Mouse (Mus musculus) E14TG2a.4 (cell line): ENCODE measurements at regions not wholly inside any gene's neighbourhood (a gene's known extent, or its start where the extent isn't known, plus 50 kb on each side); places are given as distances from the start of the nearest gene placed in this dataset.

Experiments used
- CTCF ChIP-seq: conservative IDR thresholded peaks from 2 replicates; pipeline ENCODE4 v1.5.1; 2014; ENCODE audit warnings: low read length
- POU5F1 ChIP-seq: IDR thresholded peaks from 2 replicates; pipeline ENCODE4 v1.6.1; 2014; ENCODE audit warnings: low read length, borderline replicate concordance

DNA sequence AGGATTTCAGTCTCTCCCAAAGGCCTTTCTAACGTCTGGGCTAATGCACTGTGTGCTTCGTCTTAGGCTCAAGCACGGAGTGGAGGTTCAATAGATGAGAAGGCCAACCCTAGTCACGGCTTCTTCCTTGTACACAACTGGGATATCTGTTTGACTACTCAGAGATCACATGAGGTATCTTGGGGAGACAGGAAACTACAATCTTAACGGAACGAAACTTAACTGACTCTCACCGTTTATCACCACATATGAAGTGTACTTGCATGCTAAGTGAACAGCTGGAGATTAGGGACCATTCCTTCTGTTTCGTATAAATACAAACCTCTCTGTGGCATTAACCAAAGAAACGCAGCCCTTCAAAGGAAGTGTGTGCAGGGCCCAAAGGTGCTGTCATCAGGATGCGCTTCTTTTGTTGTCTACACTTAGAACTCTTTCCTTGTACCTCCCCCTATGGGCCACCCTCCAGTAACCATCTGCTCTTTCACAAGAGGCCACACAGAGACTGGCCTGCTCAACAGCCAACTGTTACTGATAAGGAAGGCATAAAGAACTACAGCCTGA lies 55.8 kb upstream of the Cdkn2b start:
- TF ChIP-seq CTCF: no peak
- no peak for TF ChIP-seq POU5F1
